Mouse (Mus musculus) ovary, postnatal 36 days (tissue): ENCODE measurements at regions not wholly inside any gene's neighbourhood (a gene's known extent, or its start where the extent isn't known, plus 50 kb on each side); places are given as distances from the start of the nearest gene placed in this dataset.
A peak's percentile ranks its signal among the peaks of the same experiment; 100 is the strongest.

Source experiments
- DNase-seq: peaks from one replicate; pipeline ENCODE4 v3.0.0; 2022; ENCODE audit warnings: low spot score, mixed read lengths

GRCm38 (mm10) chr12:32273474-32273873 is 65.0 kb upstream of the Pik3cg start:
- no peak for DNase-seq

GRCm38 (mm10) chr12:32279861-32280260 is 71.4 kb upstream of the Pik3cg start:
- DNase-seq = no peak

GRCm38 (mm10) chr12:32280309-32280708 is 71.8 kb upstream of the Pik3cg start:
- DNase-seq = no peak

- DNase-seq = no peak
Observed at GRCm38 (mm10) chr12:32282371-32283163, 74.1 kb upstream of the Pik3cg start.

GRCm38 (mm10) chr12:32285039-32285438 is 76.6 kb upstream of the Pik3cg start:
- DNase-seq = no peak

GRCm38 (mm10) chr12:32286652-32287051 is 78.2 kb upstream of the Pik3cg start:
- no peak for DNase-seq

GRCm38 (mm10) chr12:32291145-32291544 is 82.7 kb upstream of the Pik3cg start:
- no peak for DNase-seq

GRCm38 (mm10) chr12:32291962-32292748 is 83.7 kb upstream of the Pik3cg start:
- DNase-seq = peak; percentile 57

GRCm38 (mm10) chr12:32292749-32293128 is 84.3 kb upstream of the Pik3cg start:
- peak; percentile 10 for DNase-seq

GRCm38 (mm10) chr12:32297431-32297830 is 81.1 kb upstream of the Ccdc71l start:
- no peak for DNase-seq

GRCm38 (mm10) chr12:32299714-32300113 is 78.8 kb upstream of the Ccdc71l start:
- DNase-seq = no peak

- no peak for DNase-seq
Observed at GRCm38 (mm10) chr12:32305736-32306135, 72.8 kb upstream of the Ccdc71l start.

- no peak for DNase-seq
Observed at GRCm38 (mm10) chr12:32306326-32306725, 72.2 kb upstream of the Ccdc71l start.

- DNase-seq = no peak
Observed at GRCm38 (mm10) chr12:32307280-32308006, 71.1 kb upstream of the Ccdc71l start.

GRCm38 (mm10) chr12:32315099-32315783 is 63.3 kb upstream of the Ccdc71l start:
- no peak for DNase-seq
